Mouse (Mus musculus) kidney, adult 18-20 months (tissue): ENCODE measurements around the gene Gm20897.
"Not testable (repeated sequence)": the region's sequence is repeated elsewhere in the genome, so short reads cannot be mapped to it uniquely, and the experiment has no call there.

Source experiments
- DNase-seq: peaks from one replicate; pipeline ENCODE4 v3.0.0; 2021

Gm20897 gene

DNA sequence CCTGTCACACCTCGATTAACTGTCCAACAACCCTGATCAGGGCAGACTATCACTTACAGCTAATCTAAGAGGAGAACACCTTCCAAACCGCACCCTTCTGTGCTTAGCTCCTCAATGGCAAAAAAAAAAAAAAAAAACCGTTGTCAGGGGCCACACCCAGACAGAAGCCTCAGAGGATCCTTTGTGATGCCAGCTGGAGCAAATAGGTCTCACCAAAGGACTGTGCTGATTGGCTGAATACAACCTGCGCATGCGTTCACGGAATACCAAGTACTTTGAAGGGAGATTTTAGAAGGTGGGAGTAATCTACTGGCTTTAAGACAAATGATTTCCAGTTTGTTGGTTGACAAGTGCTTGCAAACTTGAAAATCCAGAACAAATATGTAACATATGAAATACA is at the start of gene Gm20897:
Gene Gm20897 (minus strand): TSS at position 101 of the 400 bp plus-strand sequence.
- DNase-seq: not testable (repeated sequence)
